Mouse (Mus musculus) MEL (cell line): ENCODE measurements at regions not wholly inside any gene's neighbourhood (a gene's known extent, or its start where the extent isn't known, plus 50 kb on each side); places are given as distances from the start of the nearest gene placed in this dataset.

Experiments
- DNase-seq: peaks from one replicate; pipeline ENCODE4 v3.0.0; 2011; ENCODE audit warnings: low read depth, low spot score
- H3K27ac ChIP-seq: 2 replicates; pipeline ENCODE4 v1.5.1; 2012; ENCODE audit warnings: low read depth, mild to moderate bottlenecking, control low read depth, low read length, moderate library complexity; ENCODE audit not compliant: control insufficient read depth
- H3K27me3 ChIP-seq, 2 experiments: fragments of 150-350 bp in 1 of 2; sonication (generic) in 1 of 2; 2 replicates each; pipeline ENCODE4 v1.6.1; 2012; ENCODE audit warnings: low read length in 2 of 2, mild to moderate bottlenecking in 2 of 2, improper control_type of control experiment in 1 of 2, moderate library complexity in 1 of 2; ENCODE audit not compliant: insufficient read depth in 2 of 2, control insufficient read depth in 1 of 2
- H3K36me3 ChIP-seq, 2 experiments: 2 replicates each; pipeline ENCODE4 v1.6.1; 2012 to 2014; ENCODE audit warnings: low read length in 2 of 2, improper control_type of control experiment in 1 of 2, inconsistent platforms in 1 of 2, mild to moderate bottlenecking in 1 of 2; ENCODE audit not compliant: insufficient read depth in 2 of 2, control insufficient read depth in 1 of 2
- H3K4me1 ChIP-seq, 2 experiments: fragments of 150-350 bp in 1 of 2; sonication (generic) in 1 of 2; 2 replicates each; pipeline ENCODE4 v1.6.1; 2012; ENCODE audit warnings: low read length in 2 of 2, improper control_type of control experiment in 1 of 2, mild to moderate bottlenecking in 1 of 2; ENCODE audit not compliant: insufficient read depth in 2 of 2, control insufficient read depth in 1 of 2
- H3K4me3 ChIP-seq, 2 experiments: fragments of 150-350 bp in 1 of 2; sonication (generic) in 1 of 2; 2 replicates each; pipeline ENCODE4 v1.5.1; 2012; ENCODE audit warnings: low read depth in 2 of 2, low read length in 2 of 2, mild to moderate bottlenecking in 2 of 2, moderate library complexity in 2 of 2, control low read depth in 1 of 2, improper control_type of control experiment in 1 of 2; ENCODE audit not compliant: control insufficient read depth in 1 of 2, insufficient read depth in 1 of 2
- H3K79me2 ChIP-seq: 2 replicates; pipeline ENCODE4 v1.6.1; 2012; ENCODE audit warnings: mild to moderate bottlenecking, low read length, moderate library complexity; ENCODE audit not compliant: control insufficient read depth, poor library complexity, insufficient read depth
- H3K9ac ChIP-seq: 2 replicates; pipeline ENCODE4 v1.6.1; 2012; ENCODE audit warnings: low read depth, mild to moderate bottlenecking, control low read depth, low read length, moderate library complexity; ENCODE audit not compliant: control insufficient read depth, poor library complexity, severe bottlenecking
- H3K9me3 ChIP-seq: fragments of 150-350 bp; sonication (generic); replicated peaks from 2 replicates; pipeline ENCODE4 v1.6.1; 2012; ENCODE audit warnings: mild to moderate bottlenecking, low read length, improper control_type of control experiment, moderate library complexity; ENCODE audit not compliant: insufficient read depth
- BHLHE40 ChIP-seq: IDR thresholded peaks from 2 replicates; pipeline ENCODE4 v1.6.1; 2012; ENCODE audit warnings: low read depth, mild to moderate bottlenecking, inconsistent platforms, low read length, improper control_type of control experiment, borderline replicate concordance
- E2F4 ChIP-seq: IDR thresholded peaks from 2 replicates; pipeline ENCODE4 v1.6.1; 2011; ENCODE audit warnings: low read depth, low read length, improper control_type of control experiment, borderline replicate concordance
- ELF1 ChIP-seq: IDR thresholded peaks from 2 replicates; pipeline ENCODE4 v1.6.1; 2014; ENCODE audit warnings: low read depth, mild to moderate bottlenecking, inconsistent platforms, low read length, improper control_type of control experiment, moderate library complexity
- EP300 ChIP-seq, 2 experiments: IDR thresholded peaks; 2 replicates each; pipeline ENCODE4 v1.6.1; 2011; ENCODE audit warnings: improper control_type of control experiment in 2 of 2, low read length in 2 of 2, low read depth in 1 of 2, mild to moderate bottlenecking in 1 of 2
- GABPA ChIP-seq: IDR thresholded peaks from 2 replicates; pipeline ENCODE4 v1.6.1; 2012; ENCODE audit warnings: low read depth, mild to moderate bottlenecking, inconsistent platforms, low read length, improper control_type of control experiment, moderate library complexity
- JUND ChIP-seq: IDR thresholded peaks from 2 replicates; pipeline ENCODE4 v1.6.1; 2011; ENCODE audit warnings: low read depth, mild to moderate bottlenecking, improper control_type of control experiment, low read length
- KAT2A ChIP-seq: conservative IDR thresholded peaks from 2 replicates; pipeline ENCODE4 v1.6.1; 2012; ENCODE audit warnings: low read depth, low read length, improper control_type of control experiment, inconsistent platforms
- MAFK ChIP-seq: IDR thresholded peaks from 2 replicates; pipeline ENCODE4 v1.6.1; 2011; ENCODE audit warnings: low read depth, mild to moderate bottlenecking, low read length, improper control_type of control experiment, borderline replicate concordance
- MYB ChIP-seq: IDR thresholded peaks from 2 replicates; pipeline ENCODE4 v1.6.1; 2011; ENCODE audit warnings: mild to moderate bottlenecking, low read depth, low read length, improper control_type of control experiment
- MYC ChIP-seq: IDR thresholded peaks from 2 replicates; pipeline ENCODE4 v1.6.1; 2011; ENCODE audit warnings: low read depth, mild to moderate bottlenecking, low read length, improper control_type of control experiment, moderate library complexity
- POLR2A ChIP-seq, 2 experiments: IDR thresholded peaks; 2 replicates each; pipeline ENCODE4 v1.6.1; 2011 to 2012; ENCODE audit warnings: low read length in 2 of 2, mild to moderate bottlenecking in 2 of 2, control low read depth in 1 of 2, improper control_type of control experiment in 1 of 2, low read depth in 1 of 2, moderate library complexity in 1 of 2; ENCODE audit not compliant: control insufficient read depth in 1 of 2, insufficient read depth in 1 of 2, poor library complexity in 1 of 2
- POLR2AphosphoS2 ChIP-seq: IDR thresholded peaks from 2 replicates; pipeline ENCODE4 v1.6.1; 2011; ENCODE audit warnings: low read length, improper control_type of control experiment
- RAD21 ChIP-seq: IDR thresholded peaks from 2 replicates; pipeline ENCODE4 v1.6.1; 2011; ENCODE audit warnings: mild to moderate bottlenecking, low read depth, low read length, improper control_type of control experiment
- RCOR1 ChIP-seq: IDR thresholded peaks from 2 replicates; pipeline ENCODE4 v1.6.1; 2012; ENCODE audit warnings: low read depth, mild to moderate bottlenecking, inconsistent platforms, low read length, improper control_type of control experiment
- SIN3A ChIP-seq: IDR thresholded peaks from 2 replicates; pipeline ENCODE4 v1.6.1; 2012; ENCODE audit warnings: low read length, improper control_type of control experiment, inconsistent platforms
- SMC3 ChIP-seq: IDR thresholded peaks from 2 replicates; pipeline ENCODE4 v1.6.1; 2011; ENCODE audit warnings: low read depth, low read length, improper control_type of control experiment
- TCF12 ChIP-seq: IDR thresholded peaks from 2 replicates; pipeline ENCODE4 v1.6.1; 2014; ENCODE audit warnings: low read depth, mild to moderate bottlenecking, inconsistent platforms, low read length, improper control_type of control experiment, moderate library complexity
- UBTF ChIP-seq: IDR thresholded peaks from 2 replicates; pipeline ENCODE4 v1.6.1; 2012; ENCODE audit warnings: low read depth, mild to moderate bottlenecking, inconsistent platforms, low read length, improper control_type of control experiment, moderate library complexity, borderline replicate concordance; ENCODE audit not compliant: insufficient read depth
- USF1 ChIP-seq: IDR thresholded peaks from 2 replicates; pipeline ENCODE4 v1.6.1; 2014; ENCODE audit warnings: low read depth, mild to moderate bottlenecking, inconsistent platforms, low read length, improper control_type of control experiment, moderate library complexity
- ZC3H11A ChIP-seq: IDR thresholded peaks from 2 replicates; pipeline ENCODE4 v1.6.1; 2012; ENCODE audit warnings: low read depth, mild to moderate bottlenecking, inconsistent platforms, low read length, improper control_type of control experiment
- ZMIZ1 ChIP-seq: IDR thresholded peaks from 2 replicates; pipeline ENCODE4 v1.6.1; 2012; ENCODE audit warnings: low read depth, mild to moderate bottlenecking, inconsistent platforms, low read length, improper control_type of control experiment, moderate library complexity

DNA sequence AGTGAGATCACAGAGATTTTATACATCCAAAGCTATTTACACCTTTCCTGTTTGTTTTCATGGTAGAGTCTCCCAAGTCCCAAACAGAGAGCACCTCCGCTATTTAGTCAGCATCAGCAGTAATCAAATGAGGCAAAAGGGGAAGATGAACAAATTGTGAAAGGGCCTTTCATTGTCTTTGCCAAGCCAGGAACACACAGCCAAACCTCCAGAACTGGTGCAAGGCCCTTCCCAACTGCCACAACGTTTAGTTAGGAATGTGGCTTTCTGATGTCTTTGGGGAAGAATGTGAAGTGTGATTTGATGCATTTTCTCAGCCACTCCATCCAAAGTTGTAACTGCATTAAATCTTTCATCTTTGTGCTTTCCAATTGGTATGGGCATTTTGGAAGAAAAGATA is 353.6 kb upstream of the Galnt5 start:
- Histone ChIP-seq H3K9ac (no peak overlapping the region), H3K27me3 (no peaks in the 10 kb centered on the region), H3K4me3 (no peak overlapping the region), H3K27ac (no peak overlapping the region), H3K9me3 (no peaks in the 10 kb centered on the region), H3K36me3 (no peaks in the 10 kb centered on the region), H3K4me1 (no peaks in the 10 kb centered on the region), H3K79me2 (no peaks in the 10 kb centered on the region)
- TF ChIP-seq RAD21 (no peak), E2F4 (no peak), MYC (no peak), KAT2A (no peak), BHLHE40 (no peak), EP300 (IDR thresholded peaks at IDR 0.05; ENCODE audit: low read depth in 1 of 2, low read length in 2 of 2) (no peak), POLR2AphosphoS2 (no peak), USF1 (no peak), ZMIZ1 (no peak), UBTF (no peak), ZC3H11A (no peak), SMC3 (no peak)
- DNase-seq = no peak

DNA sequence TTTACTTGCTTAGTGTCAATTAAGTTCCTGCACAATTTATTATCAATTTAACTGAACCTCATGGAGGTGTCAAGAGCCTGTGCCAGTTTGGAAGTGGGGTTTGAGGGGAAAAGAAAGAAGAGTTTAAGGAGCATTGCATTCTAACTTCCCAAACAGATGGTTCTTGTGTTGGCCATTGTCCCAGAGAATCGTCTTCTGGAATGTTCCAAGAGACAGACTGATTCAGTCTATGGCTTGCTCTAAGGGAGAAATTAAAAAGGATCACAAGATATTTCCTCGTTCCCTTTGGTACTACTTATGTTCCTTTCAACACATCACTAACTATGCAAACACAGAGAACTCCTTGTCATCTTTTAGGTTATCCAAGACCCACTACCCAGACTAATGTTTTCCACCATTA is 353.1 kb upstream of the Galnt5 start:
- DNase-seq = no peak
- no peak overlapping the region for H3K27ac ChIP-seq
- no peaks in the 10 kb centered on the region for H3K79me2 ChIP-seq
- H3K9me3 ChIP-seq = no peaks in the 10 kb centered on the region
- H3K36me3 ChIP-seq = no peaks in the 10 kb centered on the region
- TF ChIP-seq ELF1 (no peak), MYB (no peak), JUND (no peak), TCF12 (no peak), RCOR1 (no peak), BHLHE40 (no peak), MAFK (no peak), GABPA (no peak), ZC3H11A (no peak), RAD21 (no peak), USF1 (no peak), SIN3A (no peak), POLR2A (IDR thresholded peaks at IDR 0.05; ENCODE audit: control insufficient read depth in 1 of 2, insufficient read depth in 1 of 2, low read depth in 1 of 2, low read length in 2 of 2, poor library complexity in 1 of 2) (no peak)
- no peaks in the 10 kb centered on the region for H3K27me3 ChIP-seq
- no peaks in the 10 kb centered on the region for H3K4me1 ChIP-seq
- no peak overlapping the region for H3K9ac ChIP-seq
- no peak overlapping the region for H3K4me3 ChIP-seq
